ENCODE assay signal across 8 mouse cellular contexts in the genomic region with DNA sequence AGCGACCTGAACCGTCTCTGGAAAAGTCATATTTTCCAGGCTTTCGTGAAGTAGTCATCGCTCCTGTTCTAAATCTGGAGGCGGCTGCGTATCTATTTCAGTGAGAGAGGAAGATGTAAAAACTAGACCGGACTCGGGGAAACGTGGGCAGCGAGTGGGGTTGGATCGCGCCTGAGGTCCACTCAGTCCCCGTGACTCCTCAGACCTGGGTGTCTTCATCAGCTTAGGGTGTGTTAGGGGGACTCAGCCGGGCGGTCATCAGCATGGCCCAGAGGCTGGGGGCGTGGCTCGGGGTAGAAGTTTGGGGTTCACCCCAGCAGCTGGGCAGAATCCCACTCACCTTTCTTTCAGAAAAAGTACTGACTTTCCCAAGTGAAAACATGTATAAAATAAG.
DNase-seq lines count a peak whose midpoint lies in the region; ATAC-seq and TF ChIP-seq lines count a peak whose summit lies in the region.

No protein-coding gene starts in this region.

- no peaks in the 10 kb centered on the region for H3K9me3 ChIP-seq in limb, embryonic 14.5 days (ENCODE audit: control insufficient read depth, low read length)
- no peaks in the 10 kb centered on the region for H3K9me3 ChIP-seq in neural tube, embryonic 14.5 days (ENCODE audit: control insufficient read depth, low read length)

- peaks cover 2% of the 10 kb centered on the region for H3K4me1 ChIP-seq in testis, adult 2 months (ENCODE audit: control insufficient read depth, insufficient read depth, low read length)
- peaks cover 10% of the 10 kb centered on the region; the same call in 1 of the 2 replicates for H3K4me1 ChIP-seq in limb, embryonic 14.5 days (ENCODE audit: control insufficient read depth, insufficient read depth, low read length)
- H3K4me1 ChIP-seq in neural tube, embryonic 14.5 days (ENCODE audit: control insufficient read depth, insufficient read depth, low read length), result peaks cover 4% of the 10 kb centered on the region; the same call in 1 of the 2 replicates

- TF ChIP-seq CTCF in testis, adult 2 months (IDR thresholded peaks at IDR 0.05; ENCODE audit: control insufficient read depth, insufficient read depth, insufficient replicate concordance, low read depth, low read length), result no peak

- 2% methylated on average over 17 of the region's 17 CpGs for WGBS in limb, embryonic 14.5 days
- WGBS in neural tube, embryonic 14.5 days, result 2% methylated on average over 17 of the region's 17 CpGs

- ATAC-seq in limb, embryonic 14.5 days (ENCODE audit: low FRiP score, low read depth), result peak; percentile 36
- ATAC-seq in neural tube, embryonic 14.5 days (ENCODE audit: low read depth), result peak; percentile 52

- peak overlapping the region; percentile 82 for H3K27ac ChIP-seq in testis, adult 2 months (ENCODE audit: control insufficient read depth, insufficient read depth, low read depth, low read length)
- H3K27ac ChIP-seq in limb, embryonic 14.5 days (replicated peaks; ENCODE audit: low read depth, low read length), result peak overlapping the region; percentile 98
- H3K27ac ChIP-seq in neural tube, embryonic 14.5 days (ENCODE audit: low read depth, low read length), result peak overlapping the region; percentile 99

- H3K9ac ChIP-seq in limb, embryonic 14.5 days (ENCODE audit: low read depth, low read length, severe bottlenecking), result peak overlapping the region; percentile 79
- peak overlapping the region; percentile 80 for H3K9ac ChIP-seq in neural tube, embryonic 14.5 days (replicated peaks; ENCODE audit: low read depth, low read length)

- peak overlapping the region; percentile 74 for H3K4me2 ChIP-seq in limb, embryonic 14.5 days (replicated peaks; ENCODE audit: low read depth, low read length, severe bottlenecking)
- peak overlapping the region; percentile 73 for H3K4me2 ChIP-seq in neural tube, embryonic 14.5 days (ENCODE audit: low read depth, low read length)

- no peaks in the 10 kb centered on the region for H3K27me3 ChIP-seq in testis, adult 2 months (ENCODE audit: control insufficient read depth, insufficient read depth, low read length)
- H3K27me3 ChIP-seq in limb, embryonic 14.5 days (ENCODE audit: control insufficient read depth, insufficient read depth, low read length), result no peaks in the 10 kb centered on the region
- H3K27me3 ChIP-seq in neural tube, embryonic 14.5 days (ENCODE audit: control insufficient read depth, insufficient read depth, low read length), result no peaks in the 10 kb centered on the region

- TF ChIP-seq POLR2A in testis, adult 2 months (IDR thresholded peaks at IDR 0.05; ENCODE audit: control insufficient read depth, low read depth, low read length), result no peak
- TF ChIP-seq POLR2A in limb, embryonic 14.5 days (IDR thresholded peaks at IDR 0.05; ENCODE audit: borderline replicate concordance, extremely low read depth, insufficient read depth, insufficient read length), result no peak

- DNase-seq in cerebellum, adult 11-12 months, result peak; percentile 78
- DNase-seq in cerebellum, adult 8-10 months, result no peak
- DNase-seq in testis, postnatal 14 days (ENCODE audit: low spot score), result no peak
- DNase-seq in limb, embryonic 14.5 days (ENCODE audit: low spot score), result peak; percentile 3
- no peak for DNase-seq in T-cell, adult 2 months (ENCODE audit: low spot score)
- DNase-seq in gastrocnemius, postnatal 10 days, result no peak

- no peaks in the 10 kb centered on the region for H3K36me3 ChIP-seq in testis, adult 2 months (ENCODE audit: control insufficient read depth, insufficient read depth, low read length)
- H3K36me3 ChIP-seq in limb, embryonic 14.5 days (ENCODE audit: control insufficient read depth, insufficient read depth, low read length), result no peaks in the 10 kb centered on the region
- H3K36me3 ChIP-seq in neural tube, embryonic 14.5 days (ENCODE audit: control insufficient read depth, insufficient read depth, low read length), result no peaks in the 10 kb centered on the region

- peak overlapping the region; percentile 76 for H3K4me3 ChIP-seq in testis, adult 2 months (ENCODE audit: control insufficient read depth, low read depth, low read length)
- peak overlapping the region; percentile 53 for H3K4me3 ChIP-seq in limb, embryonic 14.5 days (replicated peaks; ENCODE audit: low read length)
- peak overlapping the region; percentile 51 for H3K4me3 ChIP-seq in neural tube, embryonic 14.5 days (ENCODE audit: low read depth, low read length)

Comparison
In these comparisons a context has a peak if more than half of its experiments do, and no peak if none do; other contexts are left out.
1. DNase-seq: peak in cerebellum, adult 11-12 months (single experiment) and limb, embryonic 14.5 days (single experiment); none in cerebellum, adult 8-10 months (single experiment), testis, postnatal 14 days (single experiment), T-cell, adult 2 months (single experiment) and gastrocnemius, postnatal 10 days (single experiment).
2. Peak in every context shown above with its lines, with median percentiles within 50 percentile points of each other: H3K27ac ChIP-seq and H3K4me3 ChIP-seq.